Mouse (Mus musculus) regulatory T cell (primary cell): Measurements from ENCODE around the gene Smg5.
"Not testable (repeated sequence)": the region's sequence is repeated elsewhere in the genome, so short reads cannot be mapped to it uniquely, and the experiment has no call there.

ENCODE experiments used
- in situ Hi-C: fragments of 300-600 bp; cut with MboI, MseI; formaldehyde crosslinking; loops from one replicate; pipeline ENCODE4 v1.15.1; 2025; ENCODE audit warnings: high pct_unique_total_duplicates

The Smg5 gene

DNA sequence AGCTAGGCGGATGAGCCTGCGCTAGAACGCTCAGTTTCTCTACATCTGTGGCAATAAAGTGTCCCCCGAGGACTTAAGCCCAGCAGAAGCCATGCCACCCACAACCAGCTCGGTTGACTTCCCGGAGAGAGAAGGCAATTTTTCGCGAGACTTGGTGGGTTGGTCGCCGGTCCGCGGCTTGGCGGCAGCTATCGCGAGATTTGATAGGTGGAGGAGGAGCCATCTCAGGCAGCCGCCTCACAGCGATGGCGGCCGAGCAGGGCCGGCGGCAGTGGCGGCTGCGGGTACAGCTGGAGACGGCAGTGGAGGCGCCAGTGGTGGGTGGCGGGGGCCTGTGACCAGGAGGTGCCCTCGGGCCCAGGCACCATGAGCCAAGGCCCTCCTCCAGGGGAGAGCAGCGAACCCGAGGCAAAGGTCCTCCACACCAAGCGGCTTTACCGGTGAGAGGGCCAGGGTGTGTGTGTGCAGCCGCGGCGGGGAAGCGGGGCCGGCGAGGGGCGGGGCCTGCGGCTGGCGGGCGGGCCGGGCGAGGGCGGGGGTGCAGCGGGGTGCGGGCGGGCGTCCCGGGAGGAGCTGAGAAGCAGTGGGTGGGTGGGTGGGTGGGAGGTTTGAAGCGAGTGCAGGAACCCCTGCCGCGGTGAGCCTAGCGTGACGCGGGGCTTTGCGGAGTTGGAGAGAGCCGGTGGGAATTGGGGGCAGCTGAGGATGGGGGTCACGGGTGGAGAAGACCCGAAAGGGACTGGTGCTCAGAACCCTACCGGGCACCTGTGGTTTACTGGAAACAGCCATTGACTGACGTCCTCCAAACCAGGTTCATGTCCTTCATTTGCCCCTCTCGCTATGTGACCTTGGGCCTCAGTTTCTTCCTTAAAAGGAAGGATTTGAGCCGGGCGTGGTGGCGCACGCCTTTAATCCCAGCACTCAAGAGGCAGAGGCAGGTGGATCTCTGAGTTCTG lies at the start of gene Smg5, which contains the start of gene Tmem79:
Smg5 (plus strand) TSS at position 203 of the 956 bp plus-strand sequence.
Tmem79 (minus strand) TSS at position 91 of the 956 bp plus-strand sequence.
- in situ Hi-C loops = no loop called here

DNA sequence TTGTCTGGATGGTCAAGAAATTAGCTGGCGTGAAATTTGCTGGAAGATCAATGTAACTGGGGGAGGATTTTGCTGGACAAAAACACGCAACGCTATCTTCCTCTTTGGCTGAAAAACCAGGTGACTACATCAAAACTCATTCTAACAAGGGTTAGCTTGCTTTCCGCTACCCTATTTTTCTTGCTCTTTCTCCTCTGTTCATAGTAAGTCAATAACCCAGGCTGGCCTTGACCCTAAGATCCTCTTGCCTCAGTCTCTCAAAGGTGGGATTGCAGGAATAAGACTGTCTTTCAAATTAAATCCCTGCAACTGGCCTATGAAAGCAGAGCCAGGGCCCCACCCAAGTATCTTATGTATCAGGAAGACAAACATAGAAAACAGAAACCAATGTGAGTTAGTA lies 49.0 kb upstream of the Smg5 start, which contains the start of gene Gm38392:
Gm38392 (minus strand) TSS at position 101 of the 400 bp plus-strand sequence.
- in situ Hi-C loops = no loop called here

DNA sequence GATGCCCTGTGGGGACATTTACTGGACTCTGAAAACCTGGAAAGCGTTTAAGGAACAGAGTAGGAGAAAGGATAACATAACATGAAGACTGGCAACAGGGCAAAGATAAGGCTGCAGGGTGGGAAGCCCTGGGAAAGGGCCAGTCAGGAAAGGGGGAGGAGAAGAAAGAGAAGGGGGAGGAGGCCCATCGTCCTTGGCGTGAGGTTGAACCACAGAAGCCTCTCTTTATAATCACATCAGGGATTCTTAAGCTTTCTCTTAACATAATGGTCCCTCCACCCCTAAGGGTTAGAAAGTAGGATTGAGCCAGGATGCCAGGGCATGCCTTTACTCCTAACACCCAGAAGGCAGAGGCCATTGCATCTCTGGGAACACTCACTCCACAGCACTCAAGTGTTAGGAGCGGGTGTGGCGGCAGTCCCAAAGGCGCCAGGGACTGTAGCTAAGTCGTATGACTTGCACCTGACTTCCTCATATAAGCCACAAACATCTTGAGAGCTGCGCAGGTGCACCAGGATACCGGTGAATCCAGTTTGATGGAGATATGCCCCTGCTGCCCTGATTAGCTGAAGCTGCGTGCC lies 47.8 kb upstream of the Smg5 start:
- in situ Hi-C loops = not testable (repeated sequence)

DNA sequence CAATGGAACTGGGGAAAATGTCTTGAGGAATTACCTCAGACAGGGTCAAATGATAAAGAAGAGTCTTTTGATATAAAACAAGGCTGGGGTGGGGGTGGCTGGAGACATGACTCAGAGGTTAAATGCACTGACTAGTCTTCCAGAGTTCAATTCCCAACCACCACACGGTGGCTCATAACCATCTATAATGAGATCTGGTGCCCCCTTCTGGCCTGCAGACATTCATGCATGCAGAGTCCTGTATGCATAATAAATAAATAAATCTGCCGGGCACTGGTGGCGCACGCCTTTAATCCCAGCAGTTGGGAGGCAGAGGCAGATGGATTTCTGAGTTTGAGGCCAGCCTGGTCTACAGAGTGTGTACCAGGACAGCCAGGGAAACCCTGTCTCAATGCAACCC lies 44.1 kb upstream of the Smg5 start:
- in situ Hi-C loops = no loop called here

DNA sequence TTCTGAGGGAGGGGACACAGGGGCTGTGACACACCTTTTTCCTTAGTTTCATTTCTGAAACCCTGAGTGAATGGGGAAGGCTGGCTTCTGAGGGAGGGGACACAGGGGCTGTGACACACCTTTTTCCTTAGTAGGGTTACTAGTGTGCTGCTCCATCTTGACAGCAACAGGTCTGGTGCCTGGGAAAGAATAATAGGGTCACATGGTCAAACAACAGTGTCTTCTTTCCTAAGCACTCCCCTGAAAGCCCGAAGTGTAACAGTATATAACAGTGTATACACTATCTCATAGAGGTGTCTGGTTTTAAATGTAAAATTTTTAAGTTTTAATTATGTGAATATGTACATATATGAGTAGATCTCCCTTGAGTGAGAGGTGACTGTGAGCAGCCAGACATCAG lies 40.8 kb upstream of the Smg5 start:
- in situ Hi-C loops = not testable (repeated sequence)

DNA sequence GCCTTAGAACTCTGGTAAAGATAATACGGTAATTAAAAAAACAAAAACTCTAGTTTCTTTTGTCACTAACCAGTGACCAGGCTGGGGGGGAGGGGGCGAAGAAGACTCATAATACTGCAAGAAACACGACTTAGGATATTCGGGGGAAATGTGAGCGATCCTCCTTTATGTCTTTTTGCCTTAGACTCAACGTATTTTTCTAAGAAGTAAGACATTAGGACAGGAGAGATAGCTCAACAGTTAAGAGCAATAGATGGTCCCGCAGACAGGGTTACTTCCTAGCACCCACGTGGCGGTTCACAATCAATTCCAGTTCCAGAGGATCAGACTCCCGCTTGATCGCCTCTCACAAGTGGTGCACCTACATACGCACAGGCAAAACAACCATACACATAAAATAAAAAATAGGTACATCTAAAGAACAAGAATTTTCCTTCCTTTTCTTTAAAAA lies 39.9 kb upstream of the Smg5 start:
- in situ Hi-C loops = no loop called here

DNA sequence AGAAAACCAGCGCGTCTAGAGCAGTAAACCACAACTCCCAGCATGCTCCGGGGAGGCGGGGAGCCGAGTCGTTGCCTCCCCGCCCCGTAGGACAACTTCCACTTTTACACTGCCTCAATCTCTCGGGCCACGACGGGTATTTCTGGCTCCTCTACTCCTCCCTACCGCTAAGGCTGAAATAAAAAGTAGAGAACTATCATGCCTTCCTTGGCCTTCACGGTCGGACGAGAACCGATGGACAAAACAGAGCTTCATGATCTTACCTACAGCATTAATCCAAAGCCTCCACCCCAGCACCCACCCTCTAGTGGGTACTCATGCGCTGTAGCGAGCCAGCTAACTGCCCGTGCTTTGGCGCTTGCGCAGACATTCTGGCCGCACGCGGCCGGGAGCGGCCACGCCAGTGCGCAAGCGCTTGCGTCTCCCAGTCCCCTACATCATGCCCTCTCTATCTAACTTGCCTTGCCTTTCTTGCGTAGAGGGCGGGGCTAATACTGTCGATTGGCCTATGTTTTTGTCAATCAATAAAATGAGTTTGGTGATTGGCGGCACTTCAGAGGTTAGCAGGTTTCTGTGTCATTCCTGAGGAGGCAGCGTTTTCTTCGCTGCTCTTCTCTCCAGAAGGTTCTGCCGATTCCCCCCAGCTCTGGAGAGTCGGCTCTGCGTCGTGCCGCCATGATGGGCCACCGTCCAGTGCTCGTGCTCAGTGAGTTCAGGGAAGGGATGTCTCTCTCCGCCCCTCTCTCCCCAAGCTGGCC lies 39.3 kb upstream of the Smg5 start, which contains the start of the genes Tsacc and Cct3:
Tsacc (minus strand) TSS at position 439 of the 758 bp plus-strand sequence.
Cct3 (plus strand) TSS at position 556 of the 758 bp plus-strand sequence.
- in situ Hi-C loops = no loop called here

DNA sequence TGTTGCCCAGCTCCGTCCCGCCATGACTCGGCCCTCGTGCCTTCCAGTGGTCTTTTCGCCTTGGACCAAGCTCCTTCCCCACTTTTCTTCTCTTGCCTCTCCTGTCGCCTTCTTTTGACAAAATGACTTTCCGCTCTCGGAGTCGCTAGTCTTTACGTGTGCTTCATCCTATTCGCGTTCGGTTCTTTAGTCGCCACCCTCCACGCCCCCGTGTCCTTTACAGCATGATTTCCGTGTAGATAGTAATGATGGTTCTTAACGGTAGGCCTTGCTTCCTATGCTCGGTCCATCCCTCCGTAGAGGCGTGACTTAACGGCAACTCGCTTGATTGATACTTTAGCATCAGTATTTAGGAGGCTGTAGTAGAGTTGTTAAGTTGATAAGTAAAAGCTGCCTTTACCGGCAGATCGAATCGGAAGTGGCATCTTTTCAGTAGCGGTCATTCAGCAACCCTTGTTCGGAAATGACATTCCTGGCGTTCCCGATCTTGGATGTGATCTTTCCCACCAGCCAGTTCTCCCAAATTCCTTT lies 38.7 kb upstream of the Smg5 start:
- in situ Hi-C loops = no loop called here

DNA sequence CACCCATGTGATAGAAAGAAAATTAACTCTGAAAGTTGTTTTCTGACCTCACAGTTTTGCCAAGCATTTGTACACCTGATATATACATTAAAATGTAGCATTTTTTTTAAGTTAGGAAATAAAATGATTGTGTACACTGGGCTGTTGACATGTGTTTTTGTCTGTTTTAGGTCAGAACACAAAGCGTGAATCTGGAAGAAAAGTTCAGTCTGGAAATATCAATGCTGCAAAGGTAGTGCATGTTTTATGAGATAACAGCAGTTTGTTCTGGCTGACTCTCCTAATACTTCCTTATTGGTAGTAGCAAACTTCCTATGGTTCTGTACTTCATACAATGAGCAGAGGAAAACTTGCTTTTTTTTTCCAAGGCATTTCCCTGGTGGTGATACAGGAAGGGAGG lies 36.9 kb upstream of the Smg5 start:
- in situ Hi-C loops = no loop called here

DNA sequence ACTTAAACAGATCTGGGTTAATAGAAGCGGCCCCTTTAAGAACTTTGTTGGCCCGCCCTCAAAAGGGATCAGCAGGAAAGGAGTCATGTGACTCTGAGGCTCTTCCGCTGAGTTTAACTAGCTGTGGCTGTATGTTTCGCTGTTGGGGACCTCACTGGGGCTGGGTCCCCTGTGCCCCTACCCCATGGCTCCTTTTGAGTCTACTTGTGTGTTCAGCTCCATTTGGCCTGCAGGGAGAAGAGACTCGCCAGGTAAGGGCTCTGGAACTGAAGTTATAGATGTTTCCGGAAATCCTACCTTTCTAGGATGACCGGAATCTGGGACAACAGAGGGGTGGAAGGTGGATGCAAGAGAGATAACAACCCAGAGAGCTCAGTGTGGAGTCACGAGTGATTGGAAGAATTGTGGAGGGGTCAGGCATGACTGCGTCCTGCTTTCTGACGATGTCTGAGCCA lies 11.1 kb upstream of the Smg5 start, which contains the start of gene Glmp:
Glmp (plus strand) TSS at position 73 of the 455 bp plus-strand sequence.
- in situ Hi-C loops = no loop called here

DNA sequence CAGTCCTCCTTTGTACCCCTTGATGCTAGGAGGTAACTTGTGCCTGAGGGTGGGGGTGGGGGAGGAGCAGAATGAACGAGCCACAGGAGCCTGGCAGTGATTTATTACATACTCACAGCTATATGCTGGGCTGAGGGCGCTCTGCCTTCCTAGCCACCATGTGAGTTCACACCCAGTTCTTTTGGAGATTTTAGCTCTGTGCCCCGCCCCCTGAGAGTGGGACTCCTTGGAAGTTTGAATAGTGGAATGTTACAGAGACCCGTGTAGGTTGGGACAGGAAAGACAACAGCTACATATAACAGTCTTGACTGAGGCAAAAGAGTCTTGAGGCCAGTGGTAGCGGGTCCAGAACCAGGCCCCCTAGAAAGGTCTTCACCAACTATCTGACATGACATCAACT lies 7.1 kb upstream of the Smg5 start:
- in situ Hi-C loops = no loop called here

DNA sequence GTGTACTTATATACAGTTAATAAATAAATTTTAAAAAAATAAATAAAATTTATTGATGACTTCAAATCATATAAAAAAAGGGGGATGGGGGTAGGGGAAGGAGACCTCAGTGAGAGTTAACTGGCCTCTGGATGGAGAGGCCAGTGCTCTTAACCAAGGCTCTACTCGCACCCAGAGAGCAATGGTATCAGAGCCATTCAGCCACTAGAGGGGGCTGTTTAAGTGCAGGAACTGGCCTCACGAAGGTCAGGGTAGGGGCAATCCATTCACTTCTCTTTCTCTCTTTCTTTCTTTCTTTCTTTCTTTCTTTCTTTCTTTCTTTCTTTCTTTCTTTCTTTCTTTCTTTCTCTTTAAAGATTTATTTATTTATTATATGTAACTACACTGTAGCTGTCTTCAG lies 4.8 kb upstream of the Smg5 start:
- in situ Hi-C loops = no loop called here

DNA sequence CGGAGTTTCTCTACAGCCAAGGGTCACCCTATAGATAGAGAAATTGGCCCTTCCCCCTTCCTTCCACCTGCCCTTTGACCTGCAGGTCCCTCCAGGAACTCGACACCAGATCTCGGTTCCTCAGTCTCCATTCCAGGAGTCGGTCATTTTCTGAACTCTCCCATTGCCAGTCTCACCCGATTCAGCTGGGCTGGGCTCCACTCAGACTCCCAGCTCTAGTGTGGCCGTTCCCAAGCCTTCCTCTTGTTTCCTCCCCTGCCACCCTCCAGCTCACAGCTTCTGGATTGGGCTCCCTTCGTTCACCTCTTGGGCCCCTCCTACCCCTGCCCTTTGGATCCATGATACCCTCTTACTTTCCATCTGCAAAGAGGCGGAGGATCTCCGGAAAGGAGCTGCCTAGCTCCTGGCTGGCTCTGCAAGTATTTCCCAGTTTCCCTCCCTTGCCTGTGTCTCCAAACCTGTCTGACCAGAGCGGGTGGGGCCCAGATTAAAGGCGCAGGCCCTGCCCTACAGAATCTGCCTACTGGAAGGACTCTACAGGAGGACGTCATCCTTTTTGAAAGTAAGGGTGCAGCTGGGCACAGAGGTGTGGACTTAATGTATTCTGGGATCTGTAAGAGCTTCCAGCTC lies 1.9 kb upstream of the Smg5 start:
- in situ Hi-C loops = no loop called here

DNA sequence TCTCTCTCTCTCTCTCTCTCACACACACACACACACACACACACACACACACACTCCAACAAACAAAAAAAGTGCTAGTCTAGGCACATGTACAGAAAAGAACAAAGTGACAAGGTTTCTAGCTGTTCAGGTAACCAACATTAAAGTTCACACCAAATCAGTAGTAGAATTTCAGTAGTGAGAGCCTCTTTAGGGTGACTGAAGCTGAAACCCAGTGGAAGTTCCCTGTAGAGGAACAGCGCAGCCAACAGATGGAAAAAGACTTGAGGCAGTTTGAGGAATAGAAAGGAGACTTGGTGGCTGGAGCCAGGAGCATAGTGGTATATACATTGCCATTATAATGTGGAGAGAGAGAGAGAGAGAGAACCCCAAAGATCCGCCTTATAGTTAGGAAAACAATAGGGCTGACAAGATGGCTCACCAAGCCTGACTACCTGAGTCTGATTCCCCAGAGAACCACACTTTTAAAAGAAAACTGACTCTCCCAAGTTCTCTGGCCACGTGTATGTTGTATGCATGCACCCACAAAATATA lies 1.1 kb upstream of the Smg5 start:
- in situ Hi-C loops = no loop called here

DNA sequence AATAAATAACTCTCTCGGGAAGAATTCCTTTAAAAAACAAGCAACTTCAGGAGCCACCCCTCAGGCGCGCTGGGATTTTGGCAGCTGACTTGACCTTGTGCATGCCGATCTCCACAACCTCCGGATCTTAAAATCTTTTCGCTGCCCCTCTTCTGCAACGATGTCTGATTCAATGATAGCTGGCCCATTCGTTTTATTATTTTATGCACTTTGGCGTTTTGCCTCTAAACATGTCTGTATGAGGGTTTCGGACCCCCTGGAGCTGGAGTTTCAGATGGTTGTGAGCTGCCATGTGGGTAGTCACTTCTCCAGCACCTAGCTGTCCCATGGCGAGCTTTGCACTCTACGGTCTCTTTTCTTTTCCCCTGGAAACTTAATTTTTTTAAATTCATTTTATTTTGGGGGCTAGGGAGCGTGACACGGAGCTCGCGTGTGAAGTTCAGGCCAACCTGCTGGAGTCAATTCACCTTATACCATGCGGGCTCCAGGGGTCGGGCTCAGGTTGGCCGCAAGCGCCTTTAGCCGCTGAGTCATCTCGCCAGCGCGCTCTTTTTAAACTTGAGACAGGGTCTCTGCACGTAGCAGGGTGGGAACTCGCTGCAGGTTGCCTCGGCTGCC lies 515 bp upstream of the Smg5 start:
- in situ Hi-C loops = no loop called here

DNA sequence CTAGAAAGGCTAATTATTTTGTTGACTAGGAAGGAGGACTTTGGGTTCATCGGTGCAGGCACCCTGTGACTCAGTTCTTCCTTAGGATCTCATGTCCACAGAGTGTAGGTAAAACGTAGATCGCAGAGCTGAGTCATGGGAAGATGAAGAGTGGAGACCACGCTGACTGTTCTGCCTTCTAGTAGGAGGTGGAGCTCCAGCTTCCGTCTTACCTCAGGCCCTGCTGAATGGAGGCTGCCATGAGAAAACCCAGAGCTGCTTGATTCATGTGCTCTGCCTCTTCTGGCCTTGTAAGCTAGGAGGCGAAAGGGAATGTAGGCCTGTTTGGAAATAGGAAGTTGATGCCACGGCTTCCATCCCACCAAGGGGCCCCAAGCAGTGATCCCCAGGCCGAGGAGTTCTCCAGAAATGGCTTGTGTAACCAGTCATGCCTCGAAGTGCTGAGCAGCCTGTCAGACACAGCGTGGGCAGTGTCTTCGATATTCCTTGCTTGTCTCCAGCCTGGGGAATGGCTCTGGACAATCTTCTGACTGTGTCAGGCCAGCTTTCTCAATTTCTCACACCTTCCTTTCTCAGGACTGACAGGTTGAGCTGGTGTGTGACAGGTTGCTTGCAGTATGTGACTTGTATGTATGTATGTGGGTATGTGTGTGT lies 1.4 kb downstream of the Smg5 start:
- in situ Hi-C loops = no loop called here

DNA sequence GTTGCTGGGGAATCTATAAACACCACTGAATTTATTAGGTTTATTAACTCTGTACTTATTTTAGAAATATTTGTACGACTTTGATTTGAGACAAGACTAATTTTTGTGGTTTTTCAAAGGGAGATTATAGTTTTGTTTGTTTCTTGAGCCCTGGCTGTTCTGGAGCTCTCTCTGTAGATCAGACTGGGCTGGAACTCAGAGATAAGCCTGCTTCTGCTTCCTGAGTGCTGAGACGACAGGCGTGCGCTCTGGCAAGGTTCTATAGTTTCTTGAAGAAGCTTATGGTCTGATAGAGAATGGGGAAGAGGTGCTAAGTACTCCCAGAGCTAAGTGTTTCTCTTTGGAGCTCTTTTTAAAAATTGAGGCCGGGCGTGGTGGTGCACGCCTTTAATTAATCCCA lies 2.3 kb downstream of the Smg5 start:
- in situ Hi-C loops = no loop called here

DNA sequence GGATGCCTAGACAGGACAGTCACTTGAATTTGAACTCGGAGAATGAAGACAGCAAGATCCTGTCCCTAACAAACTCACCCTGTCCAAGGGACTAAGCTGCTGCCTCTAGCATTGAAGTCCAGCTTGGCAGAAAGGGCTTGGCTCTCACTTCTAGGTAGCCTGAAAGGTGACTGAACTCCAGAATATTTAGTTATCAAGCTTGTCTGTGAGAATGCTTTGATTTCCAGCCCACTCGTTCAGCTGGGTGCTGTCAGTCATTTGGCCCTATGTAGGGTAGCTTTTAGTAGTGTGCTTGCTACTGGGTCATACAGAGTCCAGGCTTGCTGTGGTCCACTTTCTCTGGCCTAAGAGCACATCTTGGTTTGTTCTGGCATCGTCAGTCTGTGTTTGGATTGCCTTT lies 2.9 kb downstream of the Smg5 start:
- in situ Hi-C loops = no loop called here

DNA sequence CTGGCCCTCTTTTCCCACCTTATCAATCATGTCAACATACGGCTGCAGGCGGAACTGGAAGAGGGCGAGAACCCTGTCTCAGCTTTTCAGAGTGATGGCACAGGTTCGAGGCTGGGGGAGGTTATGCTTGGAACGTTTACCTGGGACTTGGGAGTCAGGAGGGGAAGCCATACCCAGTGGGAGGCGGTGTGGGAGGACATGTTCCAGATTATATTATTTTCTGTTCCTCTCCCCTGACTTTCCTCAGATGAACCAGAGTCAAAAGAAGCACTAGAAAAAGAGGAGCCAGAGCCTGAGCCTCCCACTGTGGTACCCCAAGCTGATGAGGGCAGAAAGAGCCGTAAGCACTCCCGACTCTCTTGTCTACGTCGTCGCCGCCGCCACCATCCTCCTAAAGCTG lies 14.7 kb downstream of the Smg5 start:
- in situ Hi-C loops = loop anchor here (5.0 kb wide), 1 partner anchor 38 kb away; no protein-coding TSS in a partner anchor

DNA sequence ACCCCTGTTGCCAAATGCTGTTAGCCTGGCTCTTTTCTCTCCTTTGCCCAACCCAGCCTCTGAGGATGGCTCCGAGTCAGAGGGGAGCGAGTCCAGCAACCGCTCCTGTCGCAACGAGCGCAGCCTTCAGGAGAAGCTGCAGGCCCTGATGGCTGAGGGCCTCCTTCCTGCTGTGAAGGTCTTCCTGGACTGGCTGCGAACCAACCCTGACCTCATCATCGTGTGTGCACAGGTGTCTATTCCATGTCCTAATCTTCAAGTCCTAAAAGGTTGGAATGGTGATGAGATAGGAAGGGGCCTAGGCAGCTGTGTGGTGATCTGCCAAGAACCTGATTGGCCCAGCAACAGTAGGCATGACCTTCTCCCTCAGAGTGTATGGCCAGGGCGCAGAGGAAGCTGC lies 16.8 kb downstream of the Smg5 start:
- in situ Hi-C loops = loop anchor here (5.0 kb wide), 1 partner anchor 41 kb away; no protein-coding TSS in a partner anchor
